Mouse (Mus musculus) heart, adult 9 months (tissue): ENCODE data around the gene Sugp1.
A peak's percentile ranks its signal among the peaks of the same experiment; 100 is the strongest.
"Not testable (repeated sequence)": the region's sequence is repeated elsewhere in the genome, so short reads cannot be mapped to it uniquely, and the experiment has no call there.

Experiments used
- DNase-seq, 2 experiments: peaks; one replicate each; pipeline ENCODE4 v3.0.0; 2022; ENCODE audit warnings: low spot score in 2 of 2

Gene Sugp1

DNA sequence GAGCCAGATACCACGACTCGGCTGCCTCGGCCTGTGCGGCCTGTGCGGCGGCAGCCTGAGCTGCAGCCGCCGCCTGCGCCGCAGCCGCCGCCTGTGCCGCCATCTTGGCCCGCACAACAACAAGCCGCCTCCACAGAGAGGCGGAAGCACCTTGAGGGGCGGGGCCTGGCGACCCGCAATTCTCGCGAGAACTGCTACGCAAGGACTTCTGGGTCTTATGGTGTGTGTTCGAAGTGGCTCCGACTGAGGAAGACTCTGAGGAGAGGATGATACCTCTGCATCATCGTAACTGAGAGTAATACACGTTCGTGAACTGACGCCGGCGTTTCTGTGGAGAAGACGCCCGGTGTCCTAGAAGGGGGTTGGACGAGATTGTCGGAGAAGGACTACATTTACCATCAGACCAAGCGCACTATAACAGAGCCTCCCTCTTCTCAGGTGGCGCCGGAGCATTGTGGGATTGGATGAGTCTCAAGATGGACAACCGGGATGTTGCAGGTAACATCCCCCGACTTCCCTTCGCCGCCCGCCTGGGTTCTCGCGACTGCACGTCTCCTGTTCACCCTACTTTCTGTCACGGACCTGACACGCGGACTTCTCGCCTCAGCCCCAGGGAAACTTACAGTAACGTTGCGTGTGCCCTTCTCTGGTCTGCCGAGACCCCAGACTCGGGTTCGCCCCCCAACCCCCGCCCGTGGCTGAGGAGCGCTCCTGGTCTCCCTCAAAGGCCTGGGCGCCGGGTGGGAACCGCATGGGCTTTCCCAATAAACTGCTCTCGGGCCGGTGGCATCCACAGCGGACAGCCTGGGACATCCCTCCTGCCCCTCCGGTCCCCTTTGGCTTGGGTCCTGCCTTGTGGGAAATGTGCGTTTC lies at the start of gene Sugp1, which contains the start of gene Mau2:
Sugp1 (plus strand) TSS at position 231 of the 873 bp plus-strand sequence.
Mau2 (minus strand) TSS at position 152 of the 873 bp plus-strand sequence.
- peak; percentile 89 to 97 for DNase-seq

DNA sequence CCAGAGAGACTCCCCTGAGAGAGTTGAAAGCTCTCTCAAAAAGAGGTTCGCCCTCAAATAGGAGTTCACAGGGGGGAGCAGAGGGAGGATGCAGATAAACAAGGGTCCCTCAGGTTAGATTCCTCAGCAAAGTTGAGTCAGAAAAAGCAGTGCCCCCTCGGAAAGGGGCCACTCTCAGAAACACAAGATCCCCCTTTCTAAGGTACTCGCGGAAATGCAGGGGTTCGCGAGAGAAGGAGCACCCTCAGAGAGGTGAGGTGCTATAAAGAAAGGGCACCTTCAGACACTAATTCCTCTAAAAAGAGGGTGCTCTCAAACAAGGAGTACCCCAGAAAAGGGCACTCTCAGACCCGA lies 47.2 kb upstream of the Sugp1 start:
- DNase-seq: no peak

DNA sequence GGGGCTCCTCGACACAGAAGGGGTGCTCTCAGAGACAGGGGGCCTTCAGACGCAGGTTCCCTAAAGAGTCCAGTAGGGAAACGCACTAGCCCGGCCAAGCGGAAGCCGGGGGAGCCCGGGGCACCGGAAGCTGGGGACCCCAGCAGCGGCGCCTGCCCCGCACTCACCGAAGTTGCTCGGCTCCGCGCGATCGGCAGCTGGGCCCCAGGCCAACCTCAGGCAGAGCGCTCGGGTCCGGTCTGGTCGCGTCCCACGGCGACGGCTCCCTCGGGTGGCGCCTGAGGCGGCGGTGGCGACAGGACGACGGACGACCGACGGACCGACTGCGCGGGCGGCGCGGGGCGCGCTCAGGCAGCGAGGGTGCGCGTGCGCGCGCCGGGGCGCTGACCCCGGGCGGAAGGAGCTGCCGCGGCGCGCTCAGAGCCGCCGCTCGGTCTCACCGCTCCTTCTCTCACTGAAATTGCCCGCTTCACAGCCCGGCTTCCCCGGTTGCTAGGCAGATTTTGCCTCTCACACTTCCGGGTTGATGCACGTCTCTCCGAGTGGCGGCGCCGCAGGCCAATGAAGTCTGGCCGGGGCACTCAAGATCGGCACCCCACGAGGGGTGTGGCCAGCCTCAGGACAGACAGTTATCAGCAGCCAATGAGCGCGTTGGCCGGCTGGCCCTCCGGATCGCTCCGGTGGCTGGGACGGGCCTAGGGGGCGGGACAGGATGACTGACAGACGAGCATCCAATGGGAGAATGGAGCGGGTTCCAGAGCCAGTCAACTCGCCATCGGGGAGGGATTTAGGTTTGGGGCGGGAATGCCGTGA lies 46.6 kb upstream of the Sugp1 start, which contains the start of gene Gatad2a:
Gatad2a (minus strand) TSS at position 609 of the 813 bp plus-strand sequence.
- DNase-seq: peak; percentile 100

DNA sequence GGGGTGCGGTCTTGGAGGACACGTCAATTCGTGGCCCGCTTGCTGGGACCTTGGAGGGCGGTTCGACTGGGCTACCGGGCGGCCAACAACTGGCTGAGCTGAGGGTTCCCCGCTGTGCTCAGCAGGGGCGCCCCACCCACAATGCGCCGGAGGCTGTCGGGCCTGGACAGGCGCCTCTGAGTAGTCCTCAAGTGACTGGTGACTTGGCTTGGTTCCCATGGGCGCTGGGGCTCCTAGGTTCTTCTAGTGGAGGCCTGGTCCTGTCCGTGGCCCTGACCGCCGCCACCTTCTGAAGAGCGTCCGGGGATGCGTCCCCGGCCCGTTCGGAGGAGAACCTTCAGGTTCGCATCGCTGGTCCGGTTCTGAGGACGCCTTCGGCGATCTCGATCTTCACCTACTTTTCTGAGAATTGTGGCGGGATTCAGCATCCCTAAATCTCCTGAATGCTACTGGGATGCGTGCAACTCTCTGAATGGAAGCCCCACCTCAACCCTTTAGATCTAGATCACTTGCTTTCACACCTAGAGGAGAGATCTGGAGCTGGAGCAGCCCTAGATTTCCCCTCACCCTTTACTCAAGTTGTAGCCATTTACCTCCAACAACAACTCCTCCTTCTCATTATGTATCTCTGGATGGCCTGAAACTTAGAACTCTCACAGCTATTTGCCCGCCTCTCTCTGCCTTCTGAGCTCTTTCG lies 45.9 kb upstream of the Sugp1 start:
- DNase-seq: no peak

DNA sequence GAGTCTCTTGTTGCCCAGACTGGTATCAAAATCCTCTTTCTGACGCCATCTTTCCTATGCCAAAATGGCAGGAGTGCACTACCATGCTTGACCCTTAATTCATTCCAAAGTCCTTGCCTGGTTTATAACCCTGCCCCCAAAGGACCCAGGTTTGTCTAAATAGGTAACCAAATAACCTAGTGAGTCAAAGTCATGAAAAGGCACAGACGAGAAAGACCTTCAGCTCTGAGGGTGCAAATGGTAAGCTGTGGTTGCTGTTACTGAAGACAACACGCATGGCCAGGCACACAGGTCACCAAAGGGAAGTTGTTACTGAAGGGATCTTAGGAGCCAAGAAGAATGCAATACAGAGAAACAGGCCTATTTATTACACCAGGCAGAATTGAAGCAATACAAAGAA lies 43.9 kb upstream of the Sugp1 start:
- no peak for DNase-seq

DNA sequence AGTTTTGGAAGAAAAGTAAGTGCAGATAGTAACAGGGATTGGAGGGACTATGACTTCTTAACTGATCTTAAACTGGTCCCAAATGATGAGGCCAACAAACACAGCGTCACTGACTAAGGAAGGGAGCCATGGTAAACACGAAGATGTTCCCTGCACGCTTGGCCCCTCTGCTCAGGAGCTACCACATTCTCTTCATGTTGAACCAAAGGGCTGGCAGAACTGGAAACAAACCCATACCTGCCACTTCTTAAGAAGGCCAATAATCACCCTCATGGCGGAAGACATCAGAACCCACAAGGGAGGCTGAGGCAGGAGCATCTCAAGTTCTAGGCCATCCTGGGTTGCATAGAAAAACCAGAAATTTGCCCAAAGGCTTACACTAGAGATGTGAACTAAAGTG lies 43.4 kb upstream of the Sugp1 start:
- DNase-seq: no peak

DNA sequence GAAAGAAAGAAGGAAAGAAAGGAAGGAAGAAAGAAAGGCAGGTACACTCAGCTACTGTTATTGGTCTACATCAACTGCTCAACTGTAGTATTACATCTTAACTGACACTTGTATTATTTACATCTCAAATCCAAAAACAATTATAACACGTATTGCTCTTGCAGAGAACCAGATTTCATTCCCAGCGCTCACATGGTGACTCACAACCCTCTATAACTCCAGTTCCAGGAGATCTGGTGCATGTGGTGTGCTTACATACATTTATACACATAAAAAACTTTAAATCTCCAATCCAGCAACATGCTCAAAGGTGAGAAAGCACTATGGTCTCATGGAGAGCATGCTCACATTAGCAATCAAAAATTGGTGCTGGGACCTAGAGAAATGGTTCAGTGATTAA lies 42.4 kb upstream of the Sugp1 start:
- no peak for DNase-seq

DNA sequence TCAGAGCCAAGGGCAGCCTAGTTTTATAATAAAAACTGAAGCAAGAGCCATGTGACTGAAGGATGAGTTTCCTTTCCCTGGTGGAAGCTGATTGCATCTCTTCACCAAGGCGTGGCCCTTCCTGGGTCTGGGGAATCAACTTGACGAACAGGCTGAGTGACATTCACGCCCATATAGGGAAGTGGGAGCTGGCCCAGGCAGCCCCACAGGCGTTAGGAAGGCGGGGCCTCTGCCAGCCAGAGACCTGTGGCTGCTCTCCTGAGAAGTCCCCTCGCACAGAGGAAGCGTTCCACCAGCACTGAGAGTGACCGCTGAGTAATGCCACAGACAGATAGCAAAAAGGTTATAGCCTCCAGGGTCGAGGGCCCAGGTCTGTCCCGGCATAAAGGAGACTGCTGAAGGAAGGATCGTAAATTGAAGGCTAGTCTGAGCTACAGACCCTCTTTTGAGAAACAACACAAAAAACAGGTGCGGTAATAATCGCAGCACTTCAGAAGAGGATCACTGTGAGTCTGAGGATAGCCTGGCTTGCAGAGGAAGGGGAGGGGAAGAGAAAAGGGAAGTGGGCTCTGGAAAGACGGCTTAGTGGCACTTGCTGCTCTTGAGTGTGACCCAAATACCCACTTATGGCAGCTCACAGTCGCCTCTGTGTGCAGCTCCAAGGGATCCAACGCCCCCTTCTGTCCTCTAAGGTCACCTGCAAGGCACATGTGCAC lies 41.3 kb upstream of the Sugp1 start:
- DNase-seq: peak; percentile 65 to 73

DNA sequence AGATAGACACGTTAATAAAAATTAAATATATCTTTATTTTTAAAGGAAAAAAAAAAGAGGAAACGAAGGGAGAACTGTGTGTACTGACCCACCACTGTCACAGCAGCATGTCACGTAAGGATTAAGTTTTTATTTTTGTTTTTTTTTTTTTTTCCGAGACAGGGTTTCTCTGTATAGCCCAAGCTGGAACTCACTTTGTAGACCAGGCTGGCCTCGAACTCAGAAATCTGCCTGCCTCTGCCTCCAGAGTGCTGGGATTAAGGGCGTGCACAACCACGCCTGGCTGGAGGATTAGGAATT lies 40.8 kb upstream of the Sugp1 start:
- DNase-seq: not testable (repeated sequence)

DNA sequence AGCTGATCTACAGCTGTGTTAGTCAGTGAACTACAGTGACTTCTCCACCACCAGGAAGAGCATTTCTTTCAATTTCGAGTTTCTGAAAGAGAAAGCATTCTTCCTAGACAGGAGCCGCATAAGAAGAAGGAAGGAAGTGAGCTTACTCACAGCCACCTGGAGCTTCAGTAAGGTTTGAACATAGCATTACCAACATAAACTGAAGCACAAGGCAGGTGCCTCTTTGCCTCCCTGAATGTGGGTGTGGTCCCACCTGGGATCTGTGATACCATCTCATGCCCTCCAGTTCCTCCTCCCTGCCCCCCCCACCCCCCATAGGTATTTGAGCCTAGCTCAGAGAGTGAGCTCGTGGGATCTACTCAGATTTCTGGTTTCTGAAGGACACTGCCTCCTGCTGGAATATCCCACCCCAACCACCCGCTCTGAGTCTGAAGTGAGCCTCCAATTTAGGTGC lies 39.4 kb upstream of the Sugp1 start:
- DNase-seq: no peak

DNA sequence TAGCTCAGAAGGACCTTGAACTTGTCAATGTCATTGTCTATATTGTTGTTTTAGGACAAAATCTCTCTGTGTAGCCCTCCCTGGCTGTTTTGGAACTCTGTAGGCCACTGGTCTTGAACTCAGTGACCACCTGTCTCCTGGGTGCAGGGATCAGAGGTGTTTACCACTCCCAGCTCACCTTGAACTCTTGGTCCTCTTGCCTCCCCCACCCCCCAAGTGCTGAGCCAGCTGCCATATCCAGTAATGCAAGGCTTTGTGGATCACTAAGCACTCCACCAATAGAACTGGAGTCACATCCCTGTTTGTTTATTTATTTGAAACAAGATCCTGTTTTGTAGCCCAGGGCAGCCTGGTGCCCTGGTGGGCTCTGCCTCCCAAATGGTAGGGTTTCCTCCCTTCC lies 38.3 kb upstream of the Sugp1 start:
- no peak for DNase-seq

DNA sequence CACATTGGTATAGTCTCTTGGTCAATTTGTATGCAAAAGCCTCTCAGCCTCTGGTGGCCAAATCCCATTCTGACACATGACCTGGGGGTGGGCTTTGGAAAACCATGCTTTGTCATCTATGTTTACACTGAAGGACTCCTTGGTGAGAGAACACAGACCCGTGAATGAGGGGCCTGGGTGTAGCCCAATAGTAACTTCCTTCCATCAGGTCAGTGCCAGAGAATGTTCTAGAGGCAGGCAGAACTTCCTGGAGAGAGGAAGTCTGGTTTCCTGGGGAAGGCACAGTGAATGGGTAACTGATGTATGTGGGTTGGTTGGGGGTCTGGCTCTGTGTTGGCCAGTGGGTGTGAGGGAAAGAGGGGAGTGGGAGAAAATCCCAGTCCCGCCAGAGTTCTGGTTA lies 37.4 kb upstream of the Sugp1 start:
- DNase-seq: peak; percentile 51 to 73

DNA sequence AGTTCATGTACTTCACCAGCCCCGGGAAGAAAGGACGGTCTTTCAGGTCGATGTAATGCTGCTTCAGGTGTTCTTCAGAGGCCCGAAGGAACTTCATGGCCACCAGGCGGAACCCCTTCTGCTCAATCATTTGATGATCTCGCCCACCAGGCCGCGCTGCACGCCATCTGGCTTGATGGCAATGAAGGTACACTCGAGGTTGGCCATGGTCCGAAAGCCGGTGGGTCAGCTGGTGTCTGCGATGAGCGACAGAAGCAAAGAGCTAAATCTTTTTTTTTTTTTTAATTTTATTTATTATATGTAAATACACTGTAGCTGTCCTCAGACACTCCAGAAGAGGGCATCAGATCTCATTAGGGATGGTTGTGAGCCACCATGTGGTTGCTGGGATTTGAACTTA lies 31.8 kb upstream of the Sugp1 start:
- not testable (repeated sequence) for DNase-seq

DNA sequence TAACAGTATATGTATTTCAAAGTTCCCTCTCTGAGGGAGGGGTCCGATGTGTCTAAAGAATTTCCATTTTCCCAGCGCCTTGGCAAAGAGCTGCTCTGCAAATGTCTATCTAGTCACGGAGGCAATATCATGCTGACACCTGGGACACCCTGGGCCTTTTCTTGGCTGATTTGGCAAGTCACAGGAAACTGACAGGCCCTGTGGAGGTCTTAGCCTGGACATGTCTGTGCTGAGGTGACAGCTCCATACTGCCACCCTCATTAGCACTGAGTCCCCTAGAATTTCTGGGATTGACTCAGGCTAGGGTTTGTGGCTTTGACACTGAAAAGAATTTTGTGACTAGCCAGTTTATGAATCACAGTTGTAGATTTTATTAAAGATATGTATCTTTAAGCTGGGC lies 30.3 kb upstream of the Sugp1 start:
- no peak for DNase-seq

DNA sequence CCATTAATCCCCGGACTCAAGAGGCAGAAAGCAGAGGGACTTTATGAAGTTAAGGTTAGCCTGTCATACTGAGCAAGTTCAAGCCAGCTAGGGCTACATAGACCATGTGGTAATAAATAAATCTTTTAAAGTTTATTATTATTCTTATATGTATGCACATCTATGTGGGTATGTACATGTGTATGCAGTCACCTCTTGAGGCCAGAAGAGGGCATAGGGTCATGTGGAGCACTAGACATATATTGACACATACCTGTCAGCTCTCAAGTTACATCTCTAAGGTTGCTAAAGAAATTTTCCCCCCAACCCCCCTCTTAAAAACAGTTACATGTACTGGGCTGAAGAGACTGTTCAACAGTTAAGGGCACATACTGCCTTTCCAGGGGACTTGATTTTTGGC lies 29.9 kb upstream of the Sugp1 start:
- DNase-seq: no peak

DNA sequence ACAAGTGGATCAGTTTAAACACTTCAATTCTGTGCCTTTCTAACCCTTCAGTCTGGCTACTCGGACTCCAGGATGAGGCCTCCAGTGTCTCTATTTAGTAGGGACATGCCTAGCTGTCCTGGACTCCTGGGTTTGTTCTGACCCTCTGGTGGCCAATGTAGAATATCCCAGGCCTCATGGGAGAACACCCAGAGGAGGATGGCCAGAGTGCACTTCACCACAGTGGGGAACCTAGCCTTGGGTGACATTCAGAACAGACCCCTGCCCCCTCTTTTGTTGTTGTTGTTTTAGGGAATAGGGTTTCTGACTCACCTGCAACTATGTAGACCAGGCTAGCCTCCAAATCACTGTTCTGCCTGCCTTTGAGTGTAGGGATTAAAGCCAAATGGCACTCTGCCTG lies 27.6 kb upstream of the Sugp1 start:
- no peak for DNase-seq

DNA sequence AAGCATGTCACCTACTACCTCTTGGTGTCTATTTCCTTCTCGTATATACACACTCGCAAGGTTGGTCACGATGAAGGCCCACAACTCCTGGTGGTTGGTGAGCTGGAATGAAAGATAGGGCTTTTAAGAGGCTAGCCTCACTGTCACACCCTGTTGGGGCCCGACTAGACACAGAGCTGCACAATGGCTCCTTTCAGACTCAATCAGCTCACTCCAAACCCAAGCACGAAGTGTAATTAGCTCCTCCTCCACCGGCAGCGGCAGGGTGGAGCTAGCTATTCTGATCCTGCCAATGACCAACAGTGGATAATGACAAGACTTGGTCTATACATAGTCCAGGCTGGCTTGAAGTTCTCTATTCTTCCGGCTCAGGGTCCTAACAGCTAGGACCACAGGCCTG lies 19.0 kb upstream of the Sugp1 start:
- DNase-seq: no peak

DNA sequence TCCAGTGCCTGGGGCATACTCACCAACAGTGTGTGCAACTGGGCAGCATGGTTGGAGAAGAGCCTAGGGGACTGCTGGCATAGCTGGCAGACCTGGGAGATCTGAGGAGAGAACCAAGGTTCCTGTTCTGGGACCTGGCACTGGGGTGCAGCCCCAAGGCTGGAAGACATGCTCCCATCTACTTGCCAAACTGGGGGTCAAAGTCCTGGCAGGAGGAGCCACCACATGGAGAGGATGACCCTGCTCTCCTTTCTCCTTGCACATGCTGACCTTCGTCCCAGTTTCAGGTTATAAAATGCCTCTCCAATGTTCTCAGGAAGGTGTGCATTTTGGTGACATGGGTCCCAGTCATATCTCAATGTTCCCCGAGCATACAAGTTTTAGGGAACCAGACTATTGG lies 16.5 kb upstream of the Sugp1 start:
- no peak for DNase-seq

DNA sequence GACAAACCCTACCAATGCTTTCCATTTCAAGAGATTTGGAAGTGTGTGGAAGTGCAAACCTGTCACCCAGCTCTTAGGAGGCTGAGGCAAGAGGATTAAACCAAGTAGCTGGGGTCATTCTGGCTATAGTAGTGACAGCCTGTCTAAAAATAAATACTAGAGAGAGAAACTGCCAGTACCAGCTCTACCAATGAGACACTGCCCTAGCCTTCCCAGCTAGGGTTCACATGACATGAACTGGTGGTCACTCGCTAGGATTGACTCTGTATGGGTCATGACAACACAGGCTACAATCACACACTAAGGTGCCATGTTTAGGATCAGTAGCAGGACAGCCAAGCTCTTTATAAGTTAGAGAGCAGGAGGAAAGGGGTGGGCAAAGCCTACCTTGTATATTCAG lies 12.4 kb upstream of the Sugp1 start:
- peak; percentile 16 to 26 for DNase-seq

DNA sequence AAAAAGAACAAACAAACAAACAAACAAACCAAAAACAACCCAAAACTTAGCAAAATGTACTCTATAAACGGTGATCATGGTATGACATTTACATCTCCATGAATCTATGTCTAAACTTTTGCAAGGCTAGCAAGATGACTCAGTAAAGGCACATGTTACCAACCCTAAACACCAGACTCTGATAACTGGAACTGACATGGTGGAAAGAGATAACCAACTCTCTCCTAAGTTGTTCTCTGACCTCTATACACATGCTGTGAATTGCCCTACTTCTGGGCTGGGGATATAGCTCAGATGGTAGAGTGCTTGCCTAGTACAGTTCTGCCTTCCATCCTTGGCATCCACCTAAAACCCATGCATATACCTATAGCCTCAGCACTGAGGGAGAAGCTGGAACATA lies 4.6 kb upstream of the Sugp1 start:
- DNase-seq: no peak

DNA sequence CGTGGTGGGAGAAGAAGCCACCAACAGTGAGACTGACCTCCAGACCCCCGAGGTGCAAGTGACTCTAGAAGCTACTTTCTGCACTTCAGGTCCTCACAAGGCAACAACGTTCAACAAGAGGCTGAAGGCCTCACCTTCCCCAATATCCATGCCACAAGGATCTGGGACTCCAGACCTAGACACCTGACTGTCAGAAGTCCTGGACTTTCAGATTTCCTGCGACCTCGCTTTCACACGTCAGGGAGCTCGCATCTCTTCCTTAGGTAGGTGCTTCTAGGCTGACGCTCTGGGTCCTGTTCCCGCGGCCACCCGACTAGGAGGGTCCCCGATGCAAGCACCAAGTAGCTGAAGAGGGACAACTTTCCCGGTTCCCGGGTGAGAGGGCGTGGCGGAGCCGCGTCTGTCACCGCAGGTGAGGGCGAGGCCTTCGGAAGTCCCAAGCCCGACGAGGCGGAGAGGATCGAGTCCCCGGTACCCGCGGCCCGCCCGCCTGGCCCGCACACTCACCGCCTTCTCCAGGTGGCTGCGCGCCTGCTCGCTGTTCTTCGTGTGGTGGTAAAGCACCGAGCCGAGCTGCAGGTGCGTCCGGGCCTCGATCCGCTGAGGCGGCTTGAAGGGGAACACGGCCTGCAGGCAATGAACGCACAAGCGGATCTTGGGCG lies 597 bp upstream of the Sugp1 start:
- DNase-seq: no peak
